Mouse (Mus musculus): ENCODE measurements around the gene Prox1. TPM values are rescaled to one million over a fixed set of nuclear protein-coding genes. Genes with fewer than 3 reads are reported as not detected.
A peak's percentile ranks its signal among the peaks of the same experiment; 100 is the strongest.

Gene Prox1
- 12.4 and 15.0 TPM in 2 replicates for polyA plus RNA-seq (2015; fragmentation: Nextera tagmentation; extraction: Ambion mirVana)

DNA sequence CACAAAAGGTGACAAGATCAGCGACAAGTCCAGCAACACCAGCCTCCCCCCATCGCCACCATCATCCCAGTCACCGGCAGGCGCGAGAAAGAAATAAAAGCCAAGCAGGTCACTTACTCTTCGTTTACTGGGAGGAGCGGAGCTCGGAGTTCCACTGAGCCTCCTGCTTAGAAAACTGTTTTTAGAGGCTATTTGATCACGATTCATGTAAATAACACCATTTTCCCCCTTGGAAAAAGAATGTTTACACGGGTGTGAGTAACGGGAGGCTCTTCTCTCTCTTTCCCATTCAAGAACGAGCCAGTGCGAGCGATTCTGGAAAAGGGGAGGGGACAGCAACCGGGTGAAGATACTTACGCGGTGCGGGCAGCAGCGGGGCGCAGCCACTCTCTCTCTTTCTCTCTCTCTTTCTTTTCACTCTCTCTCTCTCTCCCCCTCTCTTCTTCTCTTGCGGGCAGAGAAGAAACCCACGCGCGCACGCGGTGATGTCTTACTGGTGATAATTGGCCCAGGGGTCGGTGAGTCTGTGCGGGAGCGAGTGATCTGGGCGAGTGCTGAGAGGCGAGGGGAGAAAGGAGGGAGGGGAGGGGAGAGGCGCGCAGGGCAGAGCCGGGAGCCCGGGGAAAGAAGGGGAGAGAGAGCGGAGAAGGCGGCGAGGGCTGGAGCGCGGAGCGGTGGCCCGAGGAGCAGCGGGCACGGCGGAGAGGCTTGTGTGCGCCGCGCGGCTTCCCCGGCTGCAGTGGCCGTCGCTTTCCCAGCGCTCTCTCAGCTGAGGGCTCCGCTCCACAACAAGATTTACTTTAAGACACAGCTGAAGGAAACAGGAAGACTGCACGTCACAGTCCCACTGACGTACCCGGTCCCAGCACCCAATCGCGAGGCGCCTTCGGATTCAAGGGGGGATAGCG lies at the start of gene Prox1:
Prox1 (minus strand) TSS at position 804 of the 908 bp plus-strand sequence.
- Histone ChIP-seq H3K27me3 (peaks cover 43% of the 10 kb centered on the region), H3K4me1 (replicated peaks) (peaks cover 73% of the 10 kb centered on the region), H3K36me3 (no peaks in the 10 kb centered on the region), H3K4me3 (peak within 1 kb of the TSS; percentile 63), H3K4me2 (peak within 1 kb of the TSS; percentile 83), H3K27ac (replicated peaks) (peak within 1 kb of the TSS; percentile 96), H3K9me3 (no peaks in the 10 kb centered on the region), H3K9ac (peak within 1 kb of the TSS; percentile 85)
- WGBS = under 1% methylated on average over 56 of the region's 62 CpGs
- ATAC-seq (ENCODE audit: low read depth) = peak; percentile 85

DNA sequence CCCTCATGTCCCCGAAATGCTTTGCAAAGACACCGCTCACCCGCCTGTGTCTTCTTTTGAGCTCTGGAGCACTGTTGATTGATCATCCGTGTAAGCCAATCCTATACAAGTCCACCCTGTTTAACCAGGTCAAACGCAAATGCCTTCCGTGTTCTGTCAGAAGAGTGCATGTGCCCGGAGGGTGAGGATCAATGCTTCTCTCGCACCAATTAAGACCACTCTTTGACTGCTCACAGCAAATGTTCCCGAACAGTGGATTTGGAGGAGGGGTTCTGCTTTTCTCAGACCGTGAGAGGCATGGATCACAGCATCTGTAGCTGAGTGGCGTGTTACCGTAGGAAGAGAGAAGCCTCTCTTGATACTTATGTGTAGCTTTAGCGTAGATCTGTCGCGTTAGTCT lies 46.1 kb upstream of the Prox1 start:
- Histone ChIP-seq H3K4me3 (no peak overlapping the region), H3K9ac (no peak overlapping the region), H3K27me3 (no peaks in the 10 kb centered on the region), H3K27ac (replicated peaks) (no peak overlapping the region), H3K4me2 (no peak overlapping the region), H3K4me1 (replicated peaks) (0 out of 2 replicates have a peak, but pooled peaks cover 11% of the 10 kb centered on the region), H3K9me3 (no peaks in the 10 kb centered on the region), H3K36me3 (no peaks in the 10 kb centered on the region)
- 82% methylated on average over 15 of the region's 15 CpGs for WGBS
- no peak for ATAC-seq (ENCODE audit: low read depth)

- Histone ChIP-seq H3K4me3 (no peak overlapping the region), H3K27me3 (no peaks in the 10 kb centered on the region), H3K4me2 (no peak overlapping the region), H3K27ac (replicated peaks) (no peak overlapping the region), H3K9me3 (no peaks in the 10 kb centered on the region), H3K9ac (no peak overlapping the region), H3K36me3 (no peaks in the 10 kb centered on the region), H3K4me1 (replicated peaks) (no peaks in the 10 kb centered on the region)
- ATAC-seq (ENCODE audit: low read depth) = no peak
- 57% methylated on average over 7 of the region's 7 CpGs for WGBS
Observed at GRCm38 (mm10) chr1:190214626-190215025, 44.1 kb upstream of the Prox1 start.

GRCm38 (mm10) chr1:190213175-190213574 lies 42.7 kb upstream of the Prox1 start:
- Histone ChIP-seq H3K4me2 (no peak overlapping the region), H3K9me3 (no peaks in the 10 kb centered on the region), H3K4me3 (no peak overlapping the region), H3K27me3 (no peaks in the 10 kb centered on the region), H3K27ac (replicated peaks) (no peak overlapping the region), H3K9ac (no peak overlapping the region), H3K36me3 (no peaks in the 10 kb centered on the region), H3K4me1 (replicated peaks) (no peaks in the 10 kb centered on the region)
- no peak for ATAC-seq (ENCODE audit: low read depth)
- 95% methylated on average over 6 of the region's 6 CpGs for WGBS

DNA sequence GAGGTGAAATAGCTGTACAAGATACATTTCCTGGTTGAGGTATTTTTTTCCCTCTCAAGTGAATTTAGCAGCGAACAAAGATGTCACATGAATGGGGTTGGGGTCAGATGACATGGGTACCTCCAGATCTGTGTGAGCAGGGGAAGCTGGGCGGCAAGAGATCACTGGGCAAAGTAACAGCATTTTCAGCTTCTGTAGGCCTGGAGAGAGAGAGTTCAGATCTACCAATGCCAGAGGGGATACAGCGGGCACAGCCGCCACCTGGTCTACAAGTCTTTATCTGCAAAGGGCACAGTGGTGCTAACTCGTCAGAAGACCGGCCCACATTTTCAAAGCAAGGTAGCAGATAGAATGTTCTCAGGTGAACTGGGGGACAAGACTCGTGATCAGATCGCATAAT lies 36.7 kb upstream of the Prox1 start:
- ATAC-seq (ENCODE audit: low read depth) = no peak
- 95% methylated on average over 8 of the region's 8 CpGs for WGBS

DNA sequence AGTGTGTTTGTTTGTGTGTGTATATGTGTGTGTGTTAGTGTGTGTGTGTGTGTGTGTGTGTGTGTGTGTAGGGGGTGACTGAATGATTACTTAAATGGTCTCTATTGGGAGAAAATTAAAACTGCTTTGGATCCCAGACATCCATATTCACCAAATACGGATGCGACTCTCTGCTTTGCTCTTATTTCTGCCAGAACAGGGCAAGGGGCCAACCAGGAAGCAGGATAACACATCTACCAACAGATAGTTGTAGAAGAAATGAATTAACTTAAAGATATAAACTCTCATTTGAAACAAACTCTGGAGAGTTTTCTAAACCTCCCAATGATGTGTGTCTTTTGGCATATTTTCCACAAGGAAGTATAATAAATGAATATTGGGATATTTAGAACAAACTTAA lies 35.2 kb upstream of the Prox1 start:
- Histone ChIP-seq H3K4me3 (no peak overlapping the region), H3K4me2 (no peak overlapping the region), H3K36me3 (no peaks in the 10 kb centered on the region), H3K9me3 (no peaks in the 10 kb centered on the region), H3K27ac (replicated peaks) (no peak overlapping the region), H3K27me3 (no peaks in the 10 kb centered on the region), H3K9ac (no peak overlapping the region), H3K4me1 (replicated peaks) (no peaks in the 10 kb centered on the region)
- WGBS = 89% methylated on average over 2 of the region's 2 CpGs
- ATAC-seq (ENCODE audit: low read depth) = no peak

More for the DNA sequence above, 36.7 kb upstream of the Prox1 start:
- Histone ChIP-seq H3K36me3 (no peaks in the 10 kb centered on the region), H3K9me3 (no peaks in the 10 kb centered on the region), H3K4me2 (no peak overlapping the region), H3K9ac (no peak overlapping the region), H3K4me1 (replicated peaks) (no peaks in the 10 kb centered on the region), H3K27me3 (no peaks in the 10 kb centered on the region), H3K4me3 (no peak overlapping the region), H3K27ac (replicated peaks) (no peak overlapping the region)

- 69% methylated on average over 10 of the region's 10 CpGs for WGBS
- H3K9me3 ChIP-seq = no peaks in the 10 kb centered on the region
Observed at GRCm38 (mm10) chr1:190204378-190205070, 34.0 kb upstream of the Prox1 start.

DNA sequence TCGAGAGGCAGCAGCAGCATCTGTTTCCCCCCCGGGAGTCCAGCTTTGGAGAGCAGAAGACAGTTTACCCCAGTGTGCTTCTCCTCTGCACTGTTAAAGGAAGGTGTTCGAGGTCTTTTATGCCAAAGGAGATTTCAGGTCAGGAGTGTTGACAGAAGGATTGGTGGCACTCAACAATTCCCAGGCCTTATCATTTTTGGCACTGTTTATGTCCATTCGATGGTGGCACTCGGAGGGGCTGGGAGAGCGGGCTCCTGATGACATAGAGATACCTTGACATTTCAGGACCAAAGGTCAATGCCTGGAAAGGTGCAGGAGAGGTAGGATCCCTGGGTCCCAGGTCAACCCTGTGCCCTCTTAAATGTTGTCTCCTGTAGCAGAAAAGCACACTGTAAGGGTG lies 31.2 kb upstream of the Prox1 start:
- no peak for ATAC-seq (ENCODE audit: low read depth)
- 92% methylated on average over 6 of the region's 6 CpGs for WGBS
- H3K27ac ChIP-seq (replicated peaks) = no peak overlapping the region

More at GRCm38 (mm10) chr1:190204378-190205070, 34.0 kb upstream of the Prox1 start:
- H3K27me3 ChIP-seq = no peaks in the 10 kb centered on the region
- ATAC-seq (ENCODE audit: low read depth) = no peak
- H3K4me2 ChIP-seq = no peak overlapping the region
- no peaks in the 10 kb centered on the region for H3K4me1 ChIP-seq (replicated peaks)
- no peaks in the 10 kb centered on the region for H3K36me3 ChIP-seq
- H3K4me3 ChIP-seq = no peak overlapping the region
- no peak overlapping the region for H3K9ac ChIP-seq
- no peak overlapping the region for H3K27ac ChIP-seq (replicated peaks)

DNA sequence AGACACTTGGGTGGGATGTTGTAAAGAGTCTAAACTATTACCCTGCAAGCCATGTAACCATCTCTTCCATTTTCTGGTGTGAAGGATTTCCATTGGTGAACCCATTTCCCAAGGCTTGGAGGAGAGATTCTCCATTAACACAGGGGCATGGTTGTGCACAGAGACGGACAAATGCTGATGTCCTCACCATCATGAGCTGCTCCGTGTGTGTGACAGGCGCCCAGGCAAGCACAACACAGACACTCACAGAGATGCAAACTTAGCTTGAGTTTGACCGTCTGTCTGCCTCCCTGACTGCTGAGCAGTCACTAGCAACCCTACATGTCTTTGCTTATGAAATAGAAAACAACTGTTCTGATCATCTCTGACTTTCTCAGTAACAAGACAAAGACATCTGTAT lies 30.5 kb upstream of the Prox1 start:
- ATAC-seq (ENCODE audit: low read depth) = no peak
- H3K27ac ChIP-seq (replicated peaks) = no peak overlapping the region
- H3K27me3 ChIP-seq = no peaks in the 10 kb centered on the region
- H3K9ac ChIP-seq = no peak overlapping the region
- H3K4me1 ChIP-seq (replicated peaks) = no peaks in the 10 kb centered on the region
- no peak overlapping the region for H3K4me3 ChIP-seq
- WGBS = 95% methylated on average over 4 of the region's 4 CpGs
- H3K36me3 ChIP-seq = no peaks in the 10 kb centered on the region
- no peak overlapping the region for H3K4me2 ChIP-seq
- no peaks in the 10 kb centered on the region for H3K9me3 ChIP-seq

More for the DNA sequence above, 31.2 kb upstream of the Prox1 start:
- Histone ChIP-seq H3K9ac (no peak overlapping the region), H3K27me3 (no peaks in the 10 kb centered on the region), H3K4me3 (no peak overlapping the region), H3K36me3 (no peaks in the 10 kb centered on the region), H3K4me1 (replicated peaks) (no peaks in the 10 kb centered on the region), H3K9me3 (no peaks in the 10 kb centered on the region), H3K4me2 (no peak overlapping the region)

DNA sequence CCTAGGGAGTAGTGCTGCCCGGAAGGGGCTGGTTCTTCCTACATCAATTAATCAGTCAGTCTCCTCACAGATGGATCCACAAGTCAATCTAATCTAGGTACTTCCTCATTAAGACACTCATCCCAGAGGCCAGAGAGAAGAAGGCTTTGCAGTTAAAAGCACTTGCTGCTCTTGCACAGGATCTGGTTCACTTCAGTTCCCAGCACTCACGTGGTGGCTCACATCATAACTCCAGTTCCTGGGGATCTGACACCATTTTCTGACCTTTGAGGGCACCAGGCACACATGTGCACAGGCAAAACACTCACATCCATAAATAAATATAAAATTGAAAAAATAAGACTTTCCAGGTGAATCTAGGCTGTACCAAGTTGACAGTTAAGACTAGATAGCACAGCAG lies 27.7 kb upstream of the Prox1 start:
- Histone ChIP-seq H3K4me3 (no peak overlapping the region), H3K27ac (replicated peaks) (no peak overlapping the region), H3K9ac (no peak overlapping the region), H3K36me3 (no peaks in the 10 kb centered on the region), H3K27me3 (peaks cover 2% of the 10 kb centered on the region), H3K4me1 (replicated peaks) (no peaks in the 10 kb centered on the region), H3K4me2 (no peak overlapping the region), H3K9me3 (no peaks in the 10 kb centered on the region)
- 80% methylated on average over 2 of the region's 2 CpGs for WGBS
- no peak for ATAC-seq (ENCODE audit: low read depth)

DNA sequence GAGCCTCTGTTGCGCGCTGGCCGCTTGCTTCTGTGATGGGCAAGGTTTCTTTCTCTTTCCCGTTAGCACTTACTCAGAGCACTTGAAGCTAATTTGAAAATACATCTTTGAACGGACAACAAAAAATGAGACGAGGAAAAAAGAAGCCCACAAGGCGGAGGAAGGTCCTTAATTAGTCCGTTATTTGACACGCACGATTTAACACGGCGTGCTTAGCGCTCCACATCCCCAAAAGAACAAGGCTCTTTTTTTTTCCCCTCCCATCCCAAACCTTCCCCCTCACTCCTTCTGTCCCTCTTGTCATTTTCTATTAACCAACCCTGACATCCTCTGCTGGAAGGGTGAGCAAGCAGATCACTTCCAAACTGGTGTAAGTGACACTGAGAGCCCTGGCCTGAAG lies 21.5 kb upstream of the Prox1 start:
- H3K9ac ChIP-seq = no peak overlapping the region
- H3K27me3 ChIP-seq = peaks cover 12% of the 10 kb centered on the region
- 24% methylated on average over 13 of the region's 13 CpGs for WGBS
- peaks cover 33% of the 10 kb centered on the region for H3K4me1 ChIP-seq (replicated peaks)
- peak overlapping the region; percentile 24 for H3K4me2 ChIP-seq
- H3K9me3 ChIP-seq = no peaks in the 10 kb centered on the region
- ATAC-seq (ENCODE audit: low read depth) = no peak
- H3K4me3 ChIP-seq = no peak overlapping the region
- no peak overlapping the region for H3K27ac ChIP-seq (replicated peaks)
- no peaks in the 10 kb centered on the region for H3K36me3 ChIP-seq

- H3K27ac ChIP-seq (replicated peaks) = peak overlapping the region; percentile 71
- H3K9me3 ChIP-seq = no peaks in the 10 kb centered on the region
- peaks cover 33% of the 10 kb centered on the region for H3K4me1 ChIP-seq (replicated peaks)
Observed at GRCm38 (mm10) chr1:190190231-190190965, 19.9 kb upstream of the Prox1 start.

More at GRCm38 (mm10) chr1:190190231-190190965, 19.9 kb upstream of the Prox1 start:
- Histone ChIP-seq H3K9ac (no peak overlapping the region), H3K4me2 (no peak overlapping the region), H3K36me3 (no peaks in the 10 kb centered on the region), H3K4me3 (no peak overlapping the region), H3K27me3 (peaks cover 12% of the 10 kb centered on the region)
- peak; percentile 88 for ATAC-seq (ENCODE audit: low read depth)
- 6% methylated on average over 10 of the region's 10 CpGs for WGBS
